ENCODE assay signal across 21 mouse cellular contexts in genomic region chr9:66659781-66660445, GRCm38 (mm10). TPM values are rescaled to one million over a fixed set of nuclear protein-coding genes. Genes with fewer than 3 reads are reported as not detected.
DNase-seq lines count a peak whose midpoint lies in the region; ATAC-seq lines count a peak whose summit lies in the region.
"Had no signal": no experiment of that assay in that cellular context is flagged by ENCODE, and none has a peak within 500 bp of the region (broad histone marks: within the 10 kb centered on the region; RNA-seq: fewer than 3 reads in every experiment).

No protein-coding gene starts in this region.

- H3K36me3 ChIP-seq in kidney, embryonic 15.5 days: no peaks in the 10 kb centered on the region
- H3K36me3 ChIP-seq: embryonic facial prominence, embryonic 15.5 days; heart, embryonic 10.5 days; hindbrain, embryonic 12.5 days; liver, embryonic 12.5 days; lung, embryonic 15.5 days had no signal

- ATAC-seq in kidney, embryonic 15.5 days (replicated peaks; ENCODE audit: low FRiP score): no peak
- ATAC-seq: liver, embryonic 12.5 days had no signal

- intact Hi-C loops in gastrocnemius, postnatal 36 days (cut with DNase I): loop anchor here (5.0 kb wide), 1 partner anchor 32 kb away; no protein-coding TSS in a partner anchor
- intact Hi-C loops in left cerebral cortex, postnatal 36 days (cut with DNase I): no loop called here

- no peak overlapping the region for H3K27ac ChIP-seq in kidney, embryonic 15.5 days
- H3K27ac ChIP-seq: embryonic facial prominence, embryonic 15.5 days; heart, embryonic 10.5 days; hindbrain, embryonic 12.5 days; liver, embryonic 12.5 days; lung, embryonic 15.5 days had no signal

- no peaks in the 10 kb centered on the region for H3K27me3 ChIP-seq in kidney, embryonic 15.5 days
- H3K27me3 ChIP-seq: CH12.LX; embryonic facial prominence, embryonic 15.5 days; hindbrain, embryonic 12.5 days; liver, embryonic 12.5 days; lung, embryonic 15.5 days had no signal

- H3K9me3 ChIP-seq in kidney, embryonic 15.5 days (replicated peaks): no peaks in the 10 kb centered on the region
- H3K9me3 ChIP-seq: embryonic facial prominence, embryonic 15.5 days; heart, embryonic 10.5 days; hindbrain, embryonic 12.5 days; liver, embryonic 12.5 days; lung, embryonic 15.5 days had no signal

- no peak overlapping the region for H3K4me3 ChIP-seq in kidney, embryonic 15.5 days (replicated peaks)
- H3K4me3 ChIP-seq: embryonic facial prominence, embryonic 15.5 days; heart, embryonic 10.5 days; hindbrain, embryonic 12.5 days; liver, embryonic 12.5 days; lung, embryonic 15.5 days had no signal

- no peak overlapping the region for H3K9ac ChIP-seq in kidney, embryonic 15.5 days
- H3K9ac ChIP-seq: embryonic facial prominence, embryonic 15.5 days; hindbrain, embryonic 12.5 days; liver, embryonic 12.5 days; lung, embryonic 15.5 days had no signal

- WGBS in kidney, embryonic 15.5 days: 74% methylated on average over 11 of the region's 11 CpGs

- H3K4me2 ChIP-seq in kidney, embryonic 15.5 days: no peak overlapping the region
- H3K4me2 ChIP-seq: embryonic facial prominence, embryonic 15.5 days; hindbrain, embryonic 12.5 days; liver, embryonic 12.5 days; lung, embryonic 15.5 days had no signal

- H3K4me1 ChIP-seq in kidney, embryonic 15.5 days: no peaks in the 10 kb centered on the region
- H3K4me1 ChIP-seq: liver, embryonic 12.5 days; lung, embryonic 15.5 days had no signal

- peak; percentile 64 for DNase-seq in gastrocnemius, adult 18-20 months (ENCODE audit: low spot score)
- DNase-seq in gastrocnemius, postnatal 36 days: no peak
- peak; percentile 25 to 53 for DNase-seq in kidney, postnatal 25 days
- DNase-seq in brain, adult 2 months (ENCODE audit: low read depth, low spot score): peak; percentile 89
- peak; percentile 30 to 36 for DNase-seq in left cerebral cortex, postnatal 36 days (ENCODE audit: low spot score in 2 of 2)
- DNase-seq in heart, adult 9 months (ENCODE audit: low spot score in 2 of 2): no peak
- no peak for DNase-seq in retina, embryonic 14.5 days (ENCODE audit: low spot score)
- DNase-seq: adrenal gland, adult 2 months; cerebellum, adult 11 months; cerebellum, postnatal 14 days; embryo, embryonic 11 days; heart, postnatal 10 days; layer of hippocampus, adult 9-11 months; thymus, postnatal 4 days had no signal

RNA-seq across cellular contexts. Expression of gene Car12, which starts 53.6 kb away (rescaled TPM):
- under 1 TPM; 0.14 to 0.24 TPM for total RNA-seq in gastrocnemius, adult 18-20 months (2021)
- total RNA-seq in gastrocnemius, postnatal 36 days (2021): under 1 TPM; 0.13 to 0.27 TPM
- polyA plus RNA-seq in kidney, embryonic 15.5 days (2015; fragmentation: Nextera tagmentation; extraction: Ambion mirVana): 14.5 and 15.6 TPM in 2 replicates
- 10 to 100 TPM in 1 of 2 experiments, 1 to 10 TPM in 1; 8.7 to 15.4 TPM for total RNA-seq in left cerebral cortex, postnatal 36 days (2021)

Comparison
In these comparisons a context has a peak if more than half of its experiments do, and no peak if none do; other contexts are left out.
1. DNase-seq: peak in gastrocnemius, adult 18-20 months (single experiment), kidney, postnatal 25 days (2 of 2), brain, adult 2 months (single experiment) and left cerebral cortex, postnatal 36 days (2 of 2); none in gastrocnemius, postnatal 36 days (0 of 2), heart, adult 9 months (0 of 2) and retina, embryonic 14.5 days (single experiment).
2. RNA of gene Car12, which starts 53.6 kb away (total RNA-seq): 8.7 to 15.4 TPM in left cerebral cortex, postnatal 36 days; 0.13 to 0.27 TPM in gastrocnemius, postnatal 36 days and 0.14 to 0.24 TPM in gastrocnemius, adult 18-20 months; every median in the first group is over 4 times any median in the second.